Mouse (Mus musculus): ENCODE data around the gene Col13a1. TPM values are rescaled to one million over a fixed set of nuclear protein-coding genes. Genes with fewer than 3 reads are reported as not detected.

The Col13a1 gene
- polyA plus RNA-seq, 1 experiment from 2014 or later = 32.6 TPM

Other genes with a start within 250 kb of the Col13a1 start
- 137 and 141 TPM in 2 replicates for gene H2afy2, start 195.0 kb downstream of the Col13a1 start, polyA plus RNA-seq (2015; fragmentation: Nextera tagmentation; extraction: Ambion mirVana)
- gene Neurog3, start 154.0 kb upstream of the Col13a1 start, polyA plus RNA-seq (2015; fragmentation: Nextera tagmentation; extraction: Ambion mirVana) = not detected in 2 replicates
- gene Fam241b, start 164.8 kb upstream of the Col13a1 start, polyA plus RNA-seq (2015; fragmentation: Nextera tagmentation; extraction: Ambion mirVana) = 14.0 and 14.4 TPM in 2 replicates